Mouse (Mus musculus): ENCODE results near the gene Gm19668. TPM values are rescaled to one million over a fixed set of nuclear protein-coding genes. Genes with fewer than 3 reads are reported as not detected.

Gene Gm19668
- not detected for polyA plus RNA-seq (2012; fragmentation: generic; extraction: Trizol)

GRCm38 (mm10) chr10:77798921-77799508 lies at the start of gene Gm19668:
Gene Gm19668, minus strand, starts transcription at chr10:77799133.

GRCm38 (mm10) chr10:77846503-77846902 lies 47.6 kb upstream of the Gm19668 start, which contains the start of gene Gm36176:
Gene Gm36176, plus strand, starts transcription at chr10:77846803.

GRCm38 (mm10) chr10:77835647-77836046 lies 36.7 kb upstream of the Gm19668 start, which contains the start of gene Krtap10-10:
Gene Krtap10-10, plus strand, starts transcription at chr10:77835947.

GRCm38 (mm10) chr10:77826951-77827350 lies 28.0 kb upstream of the Gm19668 start, which contains the start of gene Krtap10-4:
Gene Krtap10-4, minus strand, starts transcription at chr10:77827095.

GRCm38 (mm10) chr10:77814382-77814781 lies 15.4 kb upstream of the Gm19668 start, which contains the start of gene Gm2696:
Gene Gm2696, plus strand, starts transcription at chr10:77814682.

GRCm38 (mm10) chr10:77811743-77812142 lies 12.8 kb upstream of the Gm19668 start, which contains the start of gene Gm9507:
Gene Gm9507, minus strand, starts transcription at chr10:77811843.

GRCm38 (mm10) chr10:77794976-77795375 lies 4.0 kb downstream of the Gm19668 start, which contains the start of gene Gm9639:
Gene Gm9639, minus strand, starts transcription at chr10:77795076.

GRCm38 (mm10) chr10:77787876-77788275 lies 11.1 kb downstream of the Gm19668 start, which contains the start of gene Gm7137:
Gene Gm7137, minus strand, starts transcription at chr10:77788200.

GRCm38 (mm10) chr10:77782442-77782841 lies 16.5 kb downstream of the Gm19668 start, which contains the start of gene Gm3250:
Gene Gm3250, minus strand, starts transcription at chr10:77782542.

GRCm38 (mm10) chr10:77776844-77777243 lies 22.1 kb downstream of the Gm19668 start, which contains the start of gene Gm7138:
Gene Gm7138, minus strand, starts transcription at chr10:77776944.

GRCm38 (mm10) chr10:77771225-77771624 lies 27.7 kb downstream of the Gm19668 start, which contains the start of gene Gm3238:
Gene Gm3238, minus strand, starts transcription at chr10:77771325.

GRCm38 (mm10) chr10:77759582-77759981 lies 39.4 kb downstream of the Gm19668 start, which contains the start of gene Gm3233:
Gene Gm3233, minus strand, starts transcription at chr10:77759682.

GRCm38 (mm10) chr10:77751254-77751653 lies 47.7 kb downstream of the Gm19668 start, which contains the start of gene Gm9736:
Gene Gm9736, minus strand, starts transcription at chr10:77751354.

Other genes starting within 250 kb of the Gm19668 start
- 100 to 1,000 TPM in 1 of 2 experiments, 10 to 100 TPM in 1; 82.8 to 216 TPM for gene Pttg1ip, start 217.4 kb downstream of the Gm19668 start, polyA plus RNA-seq (2012; fragmentation: generic; extraction: Trizol)
- 10 to 100 TPM; 76.2 to 78.6 TPM for gene Sumo3, start 193.0 kb downstream of the Gm19668 start, polyA plus RNA-seq (2012; fragmentation: generic; extraction: Trizol)
- gene Gm49325, start 192.9 kb downstream of the Gm19668 start, polyA plus RNA-seq (2012; fragmentation: generic; extraction: Trizol): 10 to 100 TPM in 1 of 2 experiments, under 1 TPM in 1; 0.78 to 16.7 TPM
- gene Ube2g2, start 176.9 kb downstream of the Gm19668 start, polyA plus RNA-seq (2012; fragmentation: generic; extraction: Trizol): 10 to 100 TPM; 39.0 to 44.0 TPM
- not detected for gene Tspear, start 112.6 kb downstream of the Gm19668 start, polyA plus RNA-seq (2012; fragmentation: generic; extraction: Trizol)
- not detected for gene Gm19402, start 108.4 kb downstream of the Gm19668 start, polyA plus RNA-seq (2012; fragmentation: generic; extraction: Trizol)
- gene Gm9508, start 101.9 kb downstream of the Gm19668 start, polyA plus RNA-seq (2012; fragmentation: generic; extraction: Trizol): not detected
- not detected for gene Gm10272, start 92.5 kb downstream of the Gm19668 start, polyA plus RNA-seq (2012; fragmentation: generic; extraction: Trizol)
- gene Gm10024, start 87.7 kb downstream of the Gm19668 start, polyA plus RNA-seq (2012; fragmentation: generic; extraction: Trizol): not detected
- not detected for gene Gm10142, start 83.3 kb downstream of the Gm19668 start, polyA plus RNA-seq (2012; fragmentation: generic; extraction: Trizol)
- not detected for gene Krtap12-1, start 78.5 kb downstream of the Gm19668 start, polyA plus RNA-seq (2012; fragmentation: generic; extraction: Trizol)
- gene Gm10100, start 72.6 kb downstream of the Gm19668 start, polyA plus RNA-seq (2012; fragmentation: generic; extraction: Trizol): not detected
- not detected for gene Gm18596, start 56.5 kb downstream of the Gm19668 start, polyA plus RNA-seq (2012; fragmentation: generic; extraction: Trizol)
- not detected for gene Gm9736, start 47.8 kb downstream of the Gm19668 start, polyA plus RNA-seq (2012; fragmentation: generic; extraction: Trizol)
- gene Gm3233, start 39.5 kb downstream of the Gm19668 start, polyA plus RNA-seq (2012; fragmentation: generic; extraction: Trizol): not detected
- gene Gm3238, start 27.8 kb downstream of the Gm19668 start, polyA plus RNA-seq (2012; fragmentation: generic; extraction: Trizol): not detected
- not detected for gene Gm7138, start 22.2 kb downstream of the Gm19668 start, polyA plus RNA-seq (2012; fragmentation: generic; extraction: Trizol)
- gene Gm3250, start 16.6 kb downstream of the Gm19668 start, polyA plus RNA-seq (2012; fragmentation: generic; extraction: Trizol): not detected
- not detected for gene Gm7137, start 10.9 kb downstream of the Gm19668 start, polyA plus RNA-seq (2012; fragmentation: generic; extraction: Trizol)
- not detected for gene Gm9639, start 4.1 kb downstream of the Gm19668 start, polyA plus RNA-seq (2012; fragmentation: generic; extraction: Trizol)
- not detected for gene Gm9507, start 12.7 kb upstream of the Gm19668 start, polyA plus RNA-seq (2012; fragmentation: generic; extraction: Trizol)
- not detected for gene Gm2696, start 15.5 kb upstream of the Gm19668 start, polyA plus RNA-seq (2012; fragmentation: generic; extraction: Trizol)
- not detected for gene Krtap10-4, start 28.0 kb upstream of the Gm19668 start, polyA plus RNA-seq (2012; fragmentation: generic; extraction: Trizol)
- gene Krtap10-10, start 36.8 kb upstream of the Gm19668 start, polyA plus RNA-seq (2012; fragmentation: generic; extraction: Trizol): not detected
- gene Gm36176, start 47.7 kb upstream of the Gm19668 start, polyA plus RNA-seq (2012; fragmentation: generic; extraction: Trizol): not detected
- not detected for gene Gm10318, start 53.7 kb upstream of the Gm19668 start, polyA plus RNA-seq (2012; fragmentation: generic; extraction: Trizol)
- gene Gm3285, start 62.8 kb upstream of the Gm19668 start, polyA plus RNA-seq (2012; fragmentation: generic; extraction: Trizol): not detected
- gene Lrrc3, start 103.4 kb upstream of the Gm19668 start, polyA plus RNA-seq (2012; fragmentation: generic; extraction: Trizol): not detected
- gene Trpm2, start 171.4 kb upstream of the Gm19668 start, polyA plus RNA-seq (2012; fragmentation: generic; extraction: Trizol): under 1 TPM; 0.04 to 0.35 TPM
- 10 to 100 TPM; 35.9 to 36.8 TPM for gene 1810043G02Rik, start 179.4 kb upstream of the Gm19668 start, polyA plus RNA-seq (2012; fragmentation: generic; extraction: Trizol)
- gene Pfkl, start 210.9 kb upstream of the Gm19668 start, polyA plus RNA-seq (2012; fragmentation: generic; extraction: Trizol): 10 to 100 TPM; 46.2 to 73.2 TPM
- gene Dnmt3l, start 242.8 kb upstream of the Gm19668 start, polyA plus RNA-seq (2012; fragmentation: generic; extraction: Trizol): not detected
- gene Aire, start 244.5 kb upstream of the Gm19668 start, polyA plus RNA-seq (2012; fragmentation: generic; extraction: Trizol): not detected